Mouse (Mus musculus) thymus, adult 2 months (tissue): ENCODE data around the gene Acmsd.

Source experiments
- CTCF ChIP-seq: fragments of 200-500 bp; IDR thresholded peaks from 2 replicates; pipeline ENCODE4 v1.5.1; 2012; ENCODE audit warnings: mild to moderate bottlenecking, control low read depth, low read length, moderate library complexity, borderline replicate concordance; ENCODE audit not compliant: control insufficient read depth, poor library complexity, insufficient read depth; ENCODE audit errors: extremely low read depth
- POLR2A ChIP-seq: fragments of 200-500 bp; IDR thresholded peaks from 2 replicates; pipeline ENCODE4 v1.6.1; 2012; ENCODE audit warnings: mild to moderate bottlenecking, low read length, control low read depth, moderate library complexity; ENCODE audit not compliant: control insufficient read depth, poor library complexity, insufficient read depth; ENCODE audit errors: extremely low read depth

DNA sequence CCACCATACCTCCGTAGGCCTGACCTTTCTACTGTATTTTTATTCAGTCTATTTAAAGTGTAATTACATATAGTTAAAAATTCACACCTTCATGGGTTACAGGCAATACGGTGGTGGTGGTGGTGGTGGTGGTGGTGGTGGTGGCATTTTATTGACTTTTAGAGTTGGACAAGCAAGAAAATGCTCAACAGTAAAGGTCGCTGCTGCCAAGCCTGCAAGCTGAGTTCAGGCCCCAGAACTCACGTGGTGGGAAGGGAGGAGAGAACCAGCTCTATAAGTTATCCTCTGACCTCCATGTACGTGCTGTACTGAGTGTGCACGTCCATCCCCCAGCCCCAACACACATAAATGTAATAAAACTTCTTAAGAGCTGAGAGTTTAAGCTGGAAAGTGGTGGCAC, 87.2 kb downstream of the Acmsd start:
- TF ChIP-seq CTCF (no peak), POLR2A (no peak)
